Mouse (Mus musculus) spleen, adult 2 months (tissue): ENCODE results near the gene S100pbp. TPM values are rescaled to one million over a fixed set of nuclear protein-coding genes. Genes with fewer than 3 reads are reported as not detected.

Experiments
- DNase-seq, 2 experiments: peaks; one replicate each; pipeline versions ENCODE4 v3.0.0 to v3.0.0-alpha.2; 2012 to 2021; ENCODE audit warnings: low spot score in 2 of 2, low read depth in 1 of 2
- H3K27ac ChIP-seq: fragments of 200-500 bp; 2 replicates; pipeline ENCODE4 v1.5.1; 2012; ENCODE audit warnings: low read length, inconsistent platforms; ENCODE audit not compliant: insufficient read depth
- H3K27me3 ChIP-seq: fragments of 200-500 bp; 2 replicates; pipeline ENCODE4 v1.6.1; 2012; ENCODE audit warnings: mild to moderate bottlenecking, moderate library complexity, low read length, inconsistent platforms; ENCODE audit not compliant: control insufficient read depth, insufficient read depth
- H3K36me3 ChIP-seq: fragments of 200-500 bp; 2 replicates; pipeline ENCODE4 v1.6.1; 2012; ENCODE audit warnings: mild to moderate bottlenecking, low read length, inconsistent platforms; ENCODE audit not compliant: control insufficient read depth, insufficient read depth
- H3K4me1 ChIP-seq: fragments of 200-500 bp; 2 replicates; pipeline ENCODE4 v1.6.1; 2011; ENCODE audit warnings: inconsistent platforms; ENCODE audit not compliant: control insufficient read depth, insufficient read depth, insufficient read length
- H3K4me3 ChIP-seq: fragments of 200-500 bp; 2 replicates; pipeline ENCODE4 v1.5.1; 2011; ENCODE audit warnings: mild to moderate bottlenecking, inconsistent platforms; ENCODE audit not compliant: insufficient read depth, insufficient read length; ENCODE audit errors: extremely low read depth
- CTCF ChIP-seq: fragments of 200-500 bp; IDR thresholded peaks from 2 replicates; pipeline ENCODE4 v1.5.1; 2011; ENCODE audit warnings: mild to moderate bottlenecking, inconsistent platforms; ENCODE audit not compliant: insufficient read depth, insufficient read length, insufficient replicate concordance; ENCODE audit errors: extremely low read depth
- POLR2A ChIP-seq: fragments of 200-500 bp; IDR thresholded peaks from 2 replicates; pipeline ENCODE4 v1.6.1; 2011; ENCODE audit warnings: low read depth, low read length, inconsistent platforms
- WGBS: fragments of 180-500 bp; shearing (Covaris S2); methylation state at CpG from one replicate; pipeline ENCODE4 v1.1.7; 2018; 5-methylcytosine and 5-hydroxymethylcytosine counted together
- polyA plus RNA-seq: library from polyadenylated mRNA; depleted of rRNA; stranded (reverse); fragments of >200 nt; gene quantifications from 2 replicates; pipeline ENCODE4 v1.2.3, GENCODE M21; 2012

Gene S100pbp
- polyA plus RNA-seq, 1 experiment: 14.7 TPM

- TF ChIP-seq POLR2A: no peak
- TF ChIP-seq CTCF: no peak
- H3K4me3 ChIP-seq: no peak overlapping the region
- H3K36me3 ChIP-seq: no peaks in the 10 kb centered on the region
- no peaks in the 10 kb centered on the region for H3K27me3 ChIP-seq
- no peak for DNase-seq
- H3K4me1 ChIP-seq: no peaks in the 10 kb centered on the region
- 67% methylated on average over 5 of the region's 5 CpGs for WGBS
- no peak overlapping the region for H3K27ac ChIP-seq
Observed at GRCm38 (mm10) chr4:129226441-129226963, 37.0 kb upstream of the S100pbp start.

DNA sequence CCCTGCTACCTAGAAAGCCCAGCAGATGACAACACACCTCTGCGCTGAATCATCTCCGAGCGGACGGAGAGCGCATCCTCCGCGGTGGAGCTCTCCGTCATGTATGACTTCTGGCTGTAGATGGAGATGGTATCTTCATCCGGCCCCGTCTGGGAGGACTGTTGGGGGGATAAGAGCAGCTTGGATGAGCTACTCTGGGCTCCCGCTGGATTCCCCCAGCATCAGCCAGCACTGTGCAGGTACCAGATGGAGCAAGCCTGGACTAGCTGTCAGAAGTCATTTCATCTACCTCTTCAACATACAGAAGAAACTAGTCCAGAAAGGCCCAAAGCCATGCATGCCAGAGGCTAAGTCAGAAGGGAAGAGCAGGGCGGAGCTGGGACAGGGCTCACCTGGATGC lies 35.8 kb upstream of the S100pbp start:
- Histone ChIP-seq H3K27me3 (no peaks in the 10 kb centered on the region), H3K36me3 (no peaks in the 10 kb centered on the region), H3K4me3 (no peak overlapping the region), H3K4me1 (no peaks in the 10 kb centered on the region), H3K27ac (no peak overlapping the region)
- 96% methylated on average over 12 of the region's 12 CpGs for WGBS
- TF ChIP-seq CTCF (no peak), POLR2A (no peak)
- DNase-seq: no peak

GRCm38 (mm10) chr4:129223421-129224281 lies 34.1 kb upstream of the S100pbp start:
- Histone ChIP-seq H3K4me3 (no peak overlapping the region), H3K27ac (no peak overlapping the region), H3K36me3 (peaks cover 8% of the 10 kb centered on the region), H3K27me3 (no peaks in the 10 kb centered on the region), H3K4me1 (no peaks in the 10 kb centered on the region)
- DNase-seq: no peak
- WGBS: 92% methylated on average over 55 of the region's 55 CpGs
- no peak for TF ChIP-seq POLR2A
- TF ChIP-seq CTCF: no peak

- Histone ChIP-seq H3K4me1 (no peaks in the 10 kb centered on the region), H3K4me3 (no peak overlapping the region), H3K27me3 (no peaks in the 10 kb centered on the region), H3K27ac (no peak overlapping the region), H3K36me3 (peaks cover 16% of the 10 kb centered on the region)
- TF ChIP-seq POLR2A (no peak), CTCF (no peak)
- WGBS: 92% methylated on average over 31 of the region's 31 CpGs
- DNase-seq: no peak
Observed at GRCm38 (mm10) chr4:129222019-129222925, 32.7 kb upstream of the S100pbp start.

GRCm38 (mm10) chr4:129221097-129222010 lies 31.8 kb upstream of the S100pbp start:
- H3K4me1 ChIP-seq: no peaks in the 10 kb centered on the region
- H3K27ac ChIP-seq: no peak overlapping the region
- H3K36me3 ChIP-seq: peaks cover 22% of the 10 kb centered on the region
- WGBS: 90% methylated on average over 23 of the region's 23 CpGs
- no peak for DNase-seq
- H3K27me3 ChIP-seq: no peaks in the 10 kb centered on the region
- no peak overlapping the region for H3K4me3 ChIP-seq
- TF ChIP-seq POLR2A: no peak
- TF ChIP-seq CTCF: no peak

GRCm38 (mm10) chr4:129220376-129221089 lies 31.0 kb upstream of the S100pbp start:
- TF ChIP-seq POLR2A: no peak
- no peak for TF ChIP-seq CTCF
- Histone ChIP-seq H3K4me1 (no peaks in the 10 kb centered on the region), H3K36me3 (peaks cover 25% of the 10 kb centered on the region), H3K4me3 (no peak overlapping the region), H3K27ac (no peak overlapping the region), H3K27me3 (no peaks in the 10 kb centered on the region)
- no peak for DNase-seq
- 86% methylated on average over 7 of the region's 7 CpGs for WGBS
